Mouse (Mus musculus): ENCODE data around the gene Caskin1. TPM values are rescaled to one million over a fixed set of nuclear protein-coding genes. Genes with fewer than 3 reads are reported as not detected.

The Caskin1 gene
- polyA plus RNA-seq, 1 experiment from 2014 or later: 0.33 TPM

DNA sequence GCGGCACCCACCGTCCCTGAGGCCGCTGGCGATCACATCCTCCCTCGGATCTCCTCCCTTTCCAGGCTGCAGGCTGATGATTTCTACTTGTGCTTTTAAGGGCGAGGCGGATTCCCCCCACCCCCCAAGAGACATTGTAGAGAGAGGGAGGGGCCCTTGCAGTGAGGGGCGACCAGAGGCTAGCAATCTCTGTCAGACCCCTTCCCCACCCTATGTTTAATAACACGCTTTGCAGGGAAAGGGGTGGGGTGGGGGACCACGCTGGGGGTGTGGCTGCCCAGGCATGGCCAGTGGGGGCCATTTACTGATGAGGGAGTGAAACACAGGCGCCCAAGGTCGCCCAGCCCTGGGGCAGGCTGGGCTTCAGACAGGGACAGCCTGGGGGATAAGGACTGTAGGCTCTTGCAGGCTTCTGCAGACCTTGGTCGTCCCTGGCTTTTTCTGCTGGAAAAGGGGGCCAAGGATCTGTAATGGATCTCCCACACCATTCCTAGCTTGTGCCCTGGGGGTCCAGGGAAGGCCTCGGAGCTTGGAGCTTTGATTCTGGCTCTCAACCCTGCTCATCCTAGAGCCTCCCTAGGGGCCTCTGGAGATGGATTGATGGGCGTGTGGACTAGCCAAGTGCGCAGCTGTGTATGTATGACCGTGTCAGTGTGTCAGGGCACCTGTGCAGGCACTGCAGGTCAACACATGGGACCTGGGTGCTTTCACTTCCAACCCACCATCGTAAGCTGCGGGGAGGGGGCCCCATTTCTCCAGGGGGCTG, 1.0 kb downstream of the Caskin1 start:
- WGBS: 24% methylated on average over 19 of the region's 19 CpGs
- Histone ChIP-seq H3K4me1 (ENCODE audit: insufficient read depth, low read depth, low read length) (peaks cover 5% of the 10 kb centered on the region; the same call in 1 of the 2 replicates), H3K9me3 (ENCODE audit: low read length) (no peaks in the 10 kb centered on the region), H3K4me2 (replicated peaks; ENCODE audit: low read depth, low read length) (peak overlapping the region; percentile 99), H3K4me3 (ENCODE audit: low read depth, low read length) (peak overlapping the region; percentile 60), H3K36me3 (ENCODE audit: insufficient read depth, low read length) (no peaks in the 10 kb centered on the region), H3K27me3 (replicated peaks; ENCODE audit: insufficient read depth, low read length) (peaks cover 7% of the 10 kb centered on the region; the same call in 1 of the 2 replicates), H3K9ac (replicated peaks; ENCODE audit: low read depth) (no peak overlapping the region), H3K27ac (ENCODE audit: low read length) (no peak overlapping the region)
- ATAC-seq: no peak
- TF ChIP-seq EP300 (IDR thresholded peaks at IDR 0.05) (no peak), CTCF (IDR thresholded peaks at IDR 0.05) (no peak)
- DNase-seq (ENCODE audit: low spot score): no peak

GRCm38 (mm10) chr17:24490399-24490798, 2.0 kb downstream of the Caskin1 start:
- Histone ChIP-seq H3K36me3 (ENCODE audit: insufficient read depth, low read length) (no peaks in the 10 kb centered on the region), H3K4me1 (ENCODE audit: insufficient read depth, low read depth, low read length) (peaks cover 5% of the 10 kb centered on the region; the same call in 1 of the 2 replicates), H3K27me3 (replicated peaks; ENCODE audit: insufficient read depth, low read length) (peaks cover 7% of the 10 kb centered on the region; the same call in 1 of the 2 replicates), H3K4me2 (replicated peaks; ENCODE audit: low read depth, low read length) (no peak overlapping the region), H3K9me3 (ENCODE audit: low read length) (no peaks in the 10 kb centered on the region), H3K4me3 (ENCODE audit: low read depth, low read length) (no peak overlapping the region), H3K9ac (replicated peaks; ENCODE audit: low read depth) (no peak overlapping the region), H3K27ac (ENCODE audit: low read length) (no peak overlapping the region)
- DNase-seq (ENCODE audit: low spot score) (no peak), ATAC-seq (no peak)
- WGBS: 69% methylated on average over 4 of the region's 4 CpGs
- TF ChIP-seq EP300 (IDR thresholded peaks at IDR 0.05) (no peak), CTCF (IDR thresholded peaks at IDR 0.05) (no peak)

GRCm38 (mm10) chr17:24494627-24495335, 6.4 kb downstream of the Caskin1 start:
- DNase-seq (ENCODE audit: low spot score) (peak; percentile 74), ATAC-seq (0 out of 2 replicates have a peak, but pooled peaks have one; percentile 53)
- Histone ChIP-seq H3K27me3 (replicated peaks; ENCODE audit: insufficient read depth, low read length) (no peaks in the 10 kb centered on the region), H3K9me3 (ENCODE audit: low read length) (no peaks in the 10 kb centered on the region), H3K4me3 (ENCODE audit: low read depth, low read length) (no peak overlapping the region), H3K36me3 (ENCODE audit: insufficient read depth, low read length) (no peaks in the 10 kb centered on the region), H3K4me1 (ENCODE audit: insufficient read depth, low read depth, low read length) (no peaks in the 10 kb centered on the region), H3K4me2 (replicated peaks; ENCODE audit: low read depth, low read length) (no peak overlapping the region), H3K27ac (ENCODE audit: low read length) (no peak overlapping the region), H3K9ac (replicated peaks; ENCODE audit: low read depth) (no peak overlapping the region)
- TF ChIP-seq CTCF (IDR thresholded peaks at IDR 0.05) (peak; percentile 81), EP300 (IDR thresholded peaks at IDR 0.05) (no peak)
- WGBS: 40% methylated on average over 2 of the region's 2 CpGs

- no peak overlapping the region for H3K27ac ChIP-seq (ENCODE audit: low read length)
- no peaks in the 10 kb centered on the region for H3K9me3 ChIP-seq (ENCODE audit: low read length)
- DNase-seq (ENCODE audit: low spot score) (no peak), ATAC-seq (no peak)
- 65% methylated on average over 3 of the region's 3 CpGs for WGBS
- no peak overlapping the region for H3K4me2 ChIP-seq (replicated peaks; ENCODE audit: low read depth, low read length)
- H3K9ac ChIP-seq (replicated peaks; ENCODE audit: low read depth): no peak overlapping the region
- H3K36me3 ChIP-seq (ENCODE audit: insufficient read depth, low read length): no peaks in the 10 kb centered on the region
- H3K4me3 ChIP-seq (ENCODE audit: low read depth, low read length): no peak overlapping the region
- TF ChIP-seq EP300 (IDR thresholded peaks at IDR 0.05) (no peak), CTCF (IDR thresholded peaks at IDR 0.05) (no peak)
- H3K4me1 ChIP-seq (ENCODE audit: insufficient read depth, low read depth, low read length): no peaks in the 10 kb centered on the region
- H3K27me3 ChIP-seq (replicated peaks; ENCODE audit: insufficient read depth, low read length): no peaks in the 10 kb centered on the region
Measured at GRCm38 (mm10) chr17:24495443-24495842, 7.0 kb downstream of the Caskin1 start.

GRCm38 (mm10) chr17:24496026-24496425, 7.6 kb downstream of the Caskin1 start:
- Histone ChIP-seq H3K27ac (ENCODE audit: low read length) (no peak overlapping the region), H3K9ac (replicated peaks; ENCODE audit: low read depth) (no peak overlapping the region), H3K4me1 (ENCODE audit: insufficient read depth, low read depth, low read length) (no peaks in the 10 kb centered on the region), H3K27me3 (replicated peaks; ENCODE audit: insufficient read depth, low read length) (no peaks in the 10 kb centered on the region), H3K36me3 (ENCODE audit: insufficient read depth, low read length) (no peaks in the 10 kb centered on the region), H3K4me2 (replicated peaks; ENCODE audit: low read depth, low read length) (no peak overlapping the region), H3K9me3 (ENCODE audit: low read length) (no peaks in the 10 kb centered on the region), H3K4me3 (ENCODE audit: low read depth, low read length) (no peak overlapping the region)
- TF ChIP-seq CTCF (IDR thresholded peaks at IDR 0.05) (no peak), EP300 (IDR thresholded peaks at IDR 0.05) (no peak)
- no peak for DNase-seq (ENCODE audit: low spot score)
- ATAC-seq: no peak
- WGBS: 75% methylated on average over 1 of the region's 1 CpGs

DNA sequence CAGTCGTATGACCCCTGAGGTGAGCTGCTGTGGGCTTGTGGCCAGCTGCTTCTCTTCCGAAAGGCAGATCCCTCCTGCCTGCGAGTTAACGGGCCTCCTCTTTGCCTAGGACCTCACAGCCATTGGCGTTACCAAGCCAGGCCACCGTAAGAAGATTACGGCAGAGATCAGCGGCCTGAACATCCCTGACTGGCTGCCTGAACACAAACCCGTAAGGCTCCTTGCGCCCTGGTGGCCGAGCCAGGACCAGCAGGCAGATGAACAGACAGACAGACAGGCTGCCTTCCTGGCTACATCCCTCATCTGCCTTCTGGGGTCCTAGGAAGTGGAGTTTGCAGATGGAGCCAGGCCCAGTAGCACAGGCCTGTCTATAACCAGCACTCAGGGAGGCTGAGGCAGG, 13.8 kb downstream of the Caskin1 start:
- Histone ChIP-seq H3K4me1 (ENCODE audit: insufficient read depth, low read depth, low read length) (no peaks in the 10 kb centered on the region), H3K4me2 (replicated peaks; ENCODE audit: low read depth, low read length) (no peak overlapping the region), H3K27me3 (replicated peaks; ENCODE audit: insufficient read depth, low read length) (no peaks in the 10 kb centered on the region), H3K4me3 (ENCODE audit: low read depth, low read length) (no peak overlapping the region), H3K36me3 (ENCODE audit: insufficient read depth, low read length) (no peaks in the 10 kb centered on the region), H3K27ac (ENCODE audit: low read length) (no peak overlapping the region), H3K9ac (replicated peaks; ENCODE audit: low read depth) (no peak overlapping the region), H3K9me3 (ENCODE audit: low read length) (no peaks in the 10 kb centered on the region)
- WGBS: 37% methylated on average over 11 of the region's 11 CpGs
- DNase-seq (ENCODE audit: low spot score) (no peak), ATAC-seq (no peak)
- peak; percentile 52 for TF ChIP-seq CTCF (IDR thresholded peaks at IDR 0.05)
- TF ChIP-seq EP300 (IDR thresholded peaks at IDR 0.05): no peak

Measured in lung, postnatal 0 days (tissue).